17 mouse cellular contexts compared by ENCODE assay signal in genomic region chr11:45389243-45390146, GRCm38 (mm10).
DNase-seq lines count a peak whose midpoint lies in the region; ATAC-seq and TF ChIP-seq lines count a peak whose summit lies in the region.
"Had no signal": no experiment of that assay in that cellular context is flagged by ENCODE, and none has a peak within 500 bp of the region (broad histone marks: within the 10 kb centered on the region; RNA-seq: fewer than 3 reads in every experiment).

No protein-coding gene starts in this region.

- H3K36me3 ChIP-seq in midbrain, embryonic 11.5 days (ENCODE audit: control insufficient read depth, insufficient read depth, low read length), result no peaks in the 10 kb centered on the region
- H3K36me3 ChIP-seq in midbrain, embryonic 10.5 days, result no peaks in the 10 kb centered on the region
- no peaks in the 10 kb centered on the region for H3K36me3 ChIP-seq in embryonic facial prominence, embryonic 15.5 days
- no peaks in the 10 kb centered on the region for H3K36me3 ChIP-seq in limb, embryonic 14.5 days (ENCODE audit: control insufficient read depth, insufficient read depth, low read length)
- H3K36me3 ChIP-seq: G1E; stomach, embryonic 15.5 days had no signal

- no peak overlapping the region for H3K4me2 ChIP-seq in midbrain, embryonic 11.5 days
- no peak overlapping the region for H3K4me2 ChIP-seq in embryonic facial prominence, embryonic 15.5 days (replicated peaks)
- H3K4me2 ChIP-seq in limb, embryonic 14.5 days (replicated peaks; ENCODE audit: low read depth, low read length, severe bottlenecking), result no peak overlapping the region
- H3K4me2 ChIP-seq: stomach, embryonic 15.5 days had no signal

- TF ChIP-seq POLR2A in limb, embryonic 14.5 days (IDR thresholded peaks at IDR 0.05; ENCODE audit: borderline replicate concordance, extremely low read depth, insufficient read depth, insufficient read length), result no peak

- intact Hi-C loops in heart, postnatal 36 days (cut with DNase I), result no loop called here

- H3K9ac ChIP-seq in midbrain, embryonic 11.5 days (ENCODE audit: low read length), result no peak overlapping the region
- no peak overlapping the region for H3K9ac ChIP-seq in embryonic facial prominence, embryonic 15.5 days
- H3K9ac ChIP-seq in limb, embryonic 14.5 days (ENCODE audit: low read depth, low read length, severe bottlenecking), result no peak overlapping the region
- H3K9ac ChIP-seq: liver, postnatal 0 days; stomach, embryonic 15.5 days had no signal

- no peak for ATAC-seq in midbrain, embryonic 11.5 days (ENCODE audit: low FRiP score)
- ATAC-seq in embryonic facial prominence, embryonic 15.5 days (ENCODE audit: insufficient number of reproducible peaks, low FRiP score, low TSS enrichment, low read depth), result no peak
- ATAC-seq in limb, embryonic 14.5 days (ENCODE audit: low FRiP score, low read depth), result peak; percentile 93
- no peak for ATAC-seq in cerebellum, adult (ENCODE audit: insufficient number of reproducible peaks, low FRiP score, low TSS enrichment)
- no peak for ATAC-seq in inflammation-experienced regulatory T-cells, adult 6 months
- ATAC-seq: liver, postnatal 0 days had no signal

- 66% methylated on average over 11 of the region's 11 CpGs for WGBS in midbrain, embryonic 11.5 days
- 70% methylated on average over 11 of the region's 11 CpGs for WGBS in midbrain, embryonic 10.5 days
- WGBS in embryonic facial prominence, embryonic 15.5 days, result 38% methylated on average over 11 of the region's 11 CpGs
- WGBS in limb, embryonic 14.5 days, result 12% methylated on average over 11 of the region's 11 CpGs

- no peaks in the 10 kb centered on the region for H3K9me3 ChIP-seq in midbrain, embryonic 11.5 days (ENCODE audit: control insufficient read depth, low read length)
- H3K9me3 ChIP-seq in midbrain, embryonic 10.5 days (replicated peaks), result no peaks in the 10 kb centered on the region
- no peaks in the 10 kb centered on the region for H3K9me3 ChIP-seq in embryonic facial prominence, embryonic 15.5 days (replicated peaks)
- no peaks in the 10 kb centered on the region for H3K9me3 ChIP-seq in limb, embryonic 14.5 days (ENCODE audit: control insufficient read depth, low read length)
- H3K9me3 ChIP-seq: G1E; stomach, embryonic 15.5 days had no signal

- H3K4me3 ChIP-seq in midbrain, embryonic 11.5 days (ENCODE audit: low read depth, low read length), result no peak overlapping the region
- H3K4me3 ChIP-seq in midbrain, embryonic 10.5 days, result no peak overlapping the region
- H3K4me3 ChIP-seq in embryonic facial prominence, embryonic 15.5 days (replicated peaks), result no peak overlapping the region
- H3K4me3 ChIP-seq in limb, embryonic 14.5 days (replicated peaks; ENCODE audit: low read length), result no peak overlapping the region
- H3K4me3 ChIP-seq: stomach, embryonic 15.5 days had no signal

- H3K27me3 ChIP-seq in midbrain, embryonic 11.5 days (ENCODE audit: control insufficient read depth, insufficient read depth, low read length), result no peaks in the 10 kb centered on the region
- no peaks in the 10 kb centered on the region for H3K27me3 ChIP-seq in midbrain, embryonic 10.5 days (ENCODE audit: low read depth, poor library complexity, severe bottlenecking)
- H3K27me3 ChIP-seq in embryonic facial prominence, embryonic 15.5 days, result no peaks in the 10 kb centered on the region
- no peaks in the 10 kb centered on the region for H3K27me3 ChIP-seq in limb, embryonic 14.5 days (ENCODE audit: control insufficient read depth, insufficient read depth, low read length)
- H3K27me3 ChIP-seq: stomach, embryonic 15.5 days had no signal

- H3K27ac ChIP-seq in midbrain, embryonic 11.5 days (ENCODE audit: low read depth, low read length), result no peak overlapping the region
- H3K27ac ChIP-seq in midbrain, embryonic 10.5 days (replicated peaks), result no peak overlapping the region
- H3K27ac ChIP-seq in embryonic facial prominence, embryonic 15.5 days (replicated peaks), result peak overlapping the region; percentile 63
- H3K27ac ChIP-seq in limb, embryonic 14.5 days (replicated peaks; ENCODE audit: low read depth, low read length), result peak overlapping the region; percentile 77
- H3K27ac ChIP-seq: macrophage; stomach, embryonic 15.5 days had no signal

- DNase-seq in midbrain, embryonic 11.5 days (ENCODE audit: low spot score, missing footprints), result peak; percentile 86
- DNase-seq in midbrain, embryonic 10.5 days (ENCODE audit: low spot score), result no peak
- peak; percentile 89 for DNase-seq in limb, embryonic 14.5 days (ENCODE audit: low spot score)
- peak; percentile 6 for DNase-seq in yolk sac, embryonic 10.5 days (ENCODE audit: low spot score)
- no peak for DNase-seq in heart, postnatal 36 days
- DNase-seq: cerebellum, adult 2 months; heart, postnatal 4 days; kidney, postnatal 14 days; layer of hippocampus, postnatal 36 days; liver, postnatal 0 days; thymus, postnatal 14 days had no signal

- no peaks in the 10 kb centered on the region for H3K4me1 ChIP-seq in midbrain, embryonic 11.5 days (ENCODE audit: control insufficient read depth, insufficient read depth, low read length)
- H3K4me1 ChIP-seq in midbrain, embryonic 10.5 days, result no peaks in the 10 kb centered on the region
- H3K4me1 ChIP-seq in embryonic facial prominence, embryonic 15.5 days, result peaks cover 11% of the 10 kb centered on the region
- peaks cover 26% of the 10 kb centered on the region for H3K4me1 ChIP-seq in limb, embryonic 14.5 days (ENCODE audit: control insufficient read depth, insufficient read depth, low read length)
- H3K4me1 ChIP-seq: stomach, embryonic 15.5 days had no signal

Comparison
In these comparisons a context has a peak if more than half of its experiments do, and no peak if none do; other contexts are left out.
1. DNase-seq: peak in midbrain, embryonic 11.5 days (single experiment), limb, embryonic 14.5 days (single experiment) and yolk sac, embryonic 10.5 days (single experiment); none in midbrain, embryonic 10.5 days (single experiment) and heart, postnatal 36 days (0 of 2).
2. H3K27ac ChIP-seq: peak in embryonic facial prominence, embryonic 15.5 days (single experiment) and limb, embryonic 14.5 days (single experiment); none in midbrain, embryonic 11.5 days (single experiment) and midbrain, embryonic 10.5 days (single experiment).